Mouse (Mus musculus) erythroblast, embryonic 14.5 days (primary cell): Measurements from ENCODE around the gene Uhrf1bp1.

Experiments used
- GATA1 ChIP-seq: IDR thresholded peaks from 2 replicates; pipeline ENCODE4 v1.6.1; 2012; ENCODE audit warnings: low read length, inconsistent platforms, mixed read lengths
- TAL1 ChIP-seq: IDR thresholded peaks from 3 replicates; pipeline ENCODE4 v1.6.1; 2012; ENCODE audit warnings: low read length, inconsistent platforms, mixed read lengths

DNA sequence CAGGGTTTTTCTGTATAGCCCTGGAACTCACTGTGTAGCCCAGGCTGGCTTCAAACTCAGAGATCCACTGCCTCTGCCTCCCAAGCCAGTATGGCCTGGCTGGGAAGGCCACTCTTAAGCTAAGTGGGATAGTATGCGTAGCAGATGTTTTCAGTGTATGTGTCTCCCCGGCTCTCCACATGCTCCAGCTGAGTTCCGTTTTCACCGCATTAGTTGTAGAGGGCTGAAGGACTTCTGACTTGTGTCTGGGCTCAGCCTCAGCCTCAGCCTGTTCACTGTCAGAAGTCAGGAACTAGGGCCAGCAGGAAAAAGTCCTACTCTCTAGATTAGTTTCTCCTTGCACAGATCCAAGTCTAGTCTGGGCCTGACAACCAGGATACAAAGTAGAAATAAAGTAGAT is 60.1 kb downstream of the Uhrf1bp1 start:
- TF ChIP-seq GATA1 (no peak), TAL1 (no peak)
